Mouse (Mus musculus) heart, adult 10 weeks (tissue): Measurements from ENCODE around the gene Olfr641. TPM values are rescaled to one million over a fixed set of nuclear protein-coding genes. Genes with fewer than 3 reads are reported as not detected.

Source experiments
- polyA plus RNA-seq: library from polyadenylated mRNA; stranded (reverse); fragments of 350-450 nt; fragmentation: Illumina TruSeq; extraction: RNeasy Lipid Tissue Mini Kit (QIAGEN cat#74804); gene quantifications from one replicate; pipeline ENCODE4 v1.2.3, GENCODE M21; 2014; ENCODE audit warnings: low read depth, low replicate concordance

Olfr641 gene
- polyA plus RNA-seq: not detected

DNA sequence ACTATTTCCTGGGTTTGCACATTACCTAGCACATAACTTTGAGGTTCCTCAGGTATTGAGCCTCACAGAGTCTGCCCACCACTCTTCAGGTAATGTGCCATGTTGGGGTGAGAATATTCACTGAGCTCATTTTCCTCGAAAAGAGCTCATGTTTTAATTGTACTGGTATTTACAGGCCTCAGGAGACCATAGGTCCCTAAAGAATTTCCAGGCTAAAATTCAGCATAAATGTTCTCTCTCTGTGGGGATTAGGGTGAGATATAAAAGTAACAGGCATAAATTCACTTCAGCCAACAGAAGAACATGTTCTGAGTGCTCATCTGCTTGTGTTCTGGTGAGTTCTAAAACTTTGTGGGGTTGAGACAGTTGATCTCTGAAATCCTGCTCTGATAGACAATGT is at the start of gene Olfr641:
Gene Olfr641 (plus strand): TSS at position 301 of the 400 bp plus-strand sequence.

DNA sequence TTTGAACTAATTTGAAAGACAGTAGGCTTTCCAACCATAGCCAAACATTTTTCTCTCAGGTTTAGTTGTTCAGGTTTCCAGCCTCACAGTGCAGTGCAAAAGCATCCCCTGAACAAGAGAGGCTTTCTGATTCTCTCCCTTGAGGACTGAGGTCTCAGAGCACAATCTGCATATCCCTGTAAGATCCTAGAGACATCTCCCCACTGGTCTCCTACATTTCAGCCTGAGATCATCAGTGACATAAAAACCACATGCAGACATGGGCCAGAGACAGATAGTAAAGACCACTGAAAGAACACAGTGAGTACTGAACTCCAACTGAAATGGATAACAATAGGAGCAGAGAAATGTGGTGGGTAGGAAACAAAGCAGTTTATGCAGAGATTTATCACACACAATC is 36.8 kb upstream of the Olfr641 start, which contains the start of gene Olfr638:
Gene Olfr638 (plus strand): TSS at position 301 of the 400 bp plus-strand sequence.

DNA sequence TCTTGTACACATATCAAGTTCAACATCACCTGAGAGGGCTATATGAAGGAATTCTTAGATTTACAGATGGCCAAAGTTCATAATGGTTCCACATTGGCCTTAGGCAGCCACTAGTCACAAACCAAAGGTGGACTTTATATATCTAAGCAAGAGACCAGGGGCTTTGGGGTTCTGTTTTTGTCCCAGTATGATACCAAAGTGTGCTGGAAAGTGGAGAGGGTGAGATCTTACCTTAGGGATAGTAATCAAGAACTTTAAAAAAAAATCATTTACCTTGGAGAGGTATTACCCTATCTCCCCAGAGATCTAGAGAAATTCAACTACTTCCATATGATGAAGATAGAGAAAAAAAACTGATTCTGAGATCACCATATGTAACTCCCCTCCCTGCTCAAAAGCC is 18.0 kb upstream of the Olfr641 start, which contains the start of gene Olfr639:
Gene Olfr639 (minus strand): TSS at position 101 of the 400 bp plus-strand sequence.

DNA sequence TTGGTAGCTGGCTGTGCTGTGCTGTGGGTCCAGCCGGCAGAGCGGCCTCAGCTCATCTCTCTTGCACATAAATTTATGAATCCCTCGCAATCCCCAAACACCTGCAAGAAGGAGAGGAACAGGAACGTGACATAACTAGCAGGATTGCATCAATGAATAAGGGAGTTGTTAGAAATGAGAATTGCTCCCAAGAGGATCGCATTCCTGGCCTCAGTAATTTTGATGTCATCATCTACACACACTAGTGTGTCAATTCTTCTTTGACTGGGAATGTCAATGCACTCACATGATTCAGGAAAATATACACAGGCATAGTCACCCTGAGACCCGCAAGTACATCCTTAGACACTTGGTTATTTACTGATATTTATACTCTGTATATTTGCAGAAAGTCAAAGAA is 9.8 kb upstream of the Olfr641 start, which contains the start of gene Olfr640:
Gene Olfr640 (minus strand): TSS at position 101 of the 400 bp plus-strand sequence.

DNA sequence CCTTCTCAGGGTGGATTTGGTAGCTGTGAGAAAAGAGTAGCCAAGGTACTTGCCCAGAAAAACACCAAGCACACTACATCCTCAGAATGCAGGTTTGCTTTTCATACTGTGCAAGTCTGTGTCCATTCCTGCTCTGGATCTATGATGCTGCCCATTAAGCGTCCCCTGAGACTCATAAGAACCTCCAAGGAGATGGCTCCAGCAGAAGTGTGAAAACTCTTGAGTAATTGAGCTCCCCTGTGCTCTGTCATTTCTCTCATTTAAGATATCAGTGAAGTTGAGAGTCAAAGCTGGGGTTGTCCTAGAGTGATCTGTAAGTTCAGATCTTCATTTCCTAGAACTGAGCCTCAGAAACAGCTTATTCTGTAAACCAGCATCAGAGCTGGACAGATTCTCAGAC is 17.3 kb downstream of the Olfr641 start, which contains the start of gene Olfr642:
Gene Olfr642 (minus strand): TSS at position 101 of the 400 bp plus-strand sequence.

DNA sequence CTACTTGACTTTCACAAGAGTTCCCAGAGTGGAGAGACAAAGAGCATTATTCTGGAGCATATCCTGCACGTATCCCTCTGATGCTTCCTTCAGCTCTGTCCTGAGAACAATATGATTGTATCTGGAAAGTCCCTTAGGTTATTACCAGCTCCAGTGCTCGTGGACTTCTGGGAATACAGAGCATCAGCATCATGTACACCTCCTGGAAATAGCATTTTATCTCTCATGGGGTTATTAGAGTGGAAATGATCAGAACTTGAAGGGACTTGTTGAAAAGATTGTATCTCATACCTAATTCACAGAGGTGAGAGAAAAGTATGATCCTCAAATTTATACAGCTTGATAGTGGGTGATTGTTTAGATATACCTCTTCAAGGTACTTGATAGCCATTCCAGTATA is 26.1 kb downstream of the Olfr641 start, which contains the start of gene 4930516K23Rik:
Gene 4930516K23Rik (minus strand): TSS at position 101 of the 400 bp plus-strand sequence.

DNA sequence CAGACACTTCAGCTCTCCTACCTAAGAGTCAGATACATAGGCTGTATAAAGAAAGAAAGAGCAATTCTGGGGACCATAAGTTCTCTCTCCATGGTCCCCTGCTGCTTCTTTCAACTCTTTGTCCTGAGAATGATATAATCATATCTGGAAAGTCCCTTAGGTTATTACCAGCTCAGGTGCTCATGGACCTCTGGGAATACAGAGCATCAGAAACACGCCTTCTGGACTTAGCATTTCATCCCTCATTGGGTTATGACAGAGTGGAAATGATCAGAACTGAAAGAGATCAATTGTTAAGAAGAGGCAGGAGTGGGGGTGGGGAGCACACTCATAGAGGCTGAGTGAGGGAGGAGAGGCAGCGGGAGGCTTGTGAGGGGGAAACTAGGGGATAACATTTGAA is 36.5 kb downstream of the Olfr641 start, which contains the start of gene Olfr644:
Gene Olfr644 (minus strand): TSS at position 101 of the 400 bp plus-strand sequence.

DNA sequence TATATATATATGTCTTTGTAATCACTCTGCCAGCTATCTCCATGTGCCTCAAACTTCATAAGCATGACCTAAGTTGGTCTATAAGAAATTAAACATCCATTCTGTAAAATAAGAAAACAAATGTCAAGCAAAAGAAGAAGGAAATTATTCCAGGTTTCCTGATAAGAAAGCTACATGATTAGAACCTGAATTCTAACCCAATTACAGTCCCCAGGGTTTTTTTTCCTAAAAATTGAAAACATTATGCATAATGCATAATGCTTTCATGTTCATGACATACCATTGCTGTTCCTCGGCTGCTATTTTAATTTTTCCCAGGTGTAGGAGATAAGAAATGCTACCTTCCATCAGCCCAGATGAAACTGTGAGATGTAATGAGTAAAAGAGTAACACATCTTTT is 50.1 kb downstream of the Olfr641 start, which contains the start of gene Olfr645:
Gene Olfr645 (minus strand): TSS at position 101 of the 400 bp plus-strand sequence.

Other genes with a start within 250 kb of the Olfr641 start
- gene Olfr67, start 243.6 kb upstream of the Olfr641 start, polyA plus RNA-seq: not detected
- gene Hbb-bt, start 221.4 kb upstream of the Olfr641 start, polyA plus RNA-seq: 792 TPM
- 6,129 TPM for gene Hbb-bs, start 207.3 kb upstream of the Olfr641 start, polyA plus RNA-seq
- not detected for gene Hbb-bh2, start 194.9 kb upstream of the Olfr641 start, polyA plus RNA-seq
- not detected for gene Hbb-bh1, start 192.3 kb upstream of the Olfr641 start, polyA plus RNA-seq
- not detected for gene Hbb-y, start 182.2 kb upstream of the Olfr641 start, polyA plus RNA-seq
- gene Olfr66, start 149.2 kb upstream of the Olfr641 start, polyA plus RNA-seq: not detected
- gene Olfr64, start 141.0 kb upstream of the Olfr641 start, polyA plus RNA-seq: not detected
- gene Olfr65, start 132.0 kb upstream of the Olfr641 start, polyA plus RNA-seq: not detected
- not detected for gene Olfr631, start 106.6 kb upstream of the Olfr641 start, polyA plus RNA-seq
- not detected for gene Olfr632, start 101.1 kb upstream of the Olfr641 start, polyA plus RNA-seq
- not detected for gene Olfr633, start 91.0 kb upstream of the Olfr641 start, polyA plus RNA-seq
- not detected for gene Olfr635, start 64.3 kb upstream of the Olfr641 start, polyA plus RNA-seq
- gene Olfr638, start 36.7 kb upstream of the Olfr641 start, polyA plus RNA-seq: not detected
- gene Olfr639, start 18.1 kb upstream of the Olfr641 start, polyA plus RNA-seq: not detected
- gene Olfr640, start 9.9 kb upstream of the Olfr641 start, polyA plus RNA-seq: not detected
- not detected for gene Olfr642, start 17.2 kb downstream of the Olfr641 start, polyA plus RNA-seq
- not detected for gene 4930516K23Rik, start 26.0 kb downstream of the Olfr641 start, polyA plus RNA-seq
- not detected for gene Olfr644, start 36.4 kb downstream of the Olfr641 start, polyA plus RNA-seq
- gene Olfr645, start 50.0 kb downstream of the Olfr641 start, polyA plus RNA-seq: not detected
- gene Olfr646, start 69.4 kb downstream of the Olfr641 start, polyA plus RNA-seq: not detected
- gene Ubqln5, start 94.4 kb downstream of the Olfr641 start, polyA plus RNA-seq: not detected
- not detected for gene Olfr643, start 102.0 kb downstream of the Olfr641 start, polyA plus RNA-seq
- not detected for gene Ubqln3, start 107.8 kb downstream of the Olfr641 start, polyA plus RNA-seq
- gene Ubqlnl, start 115.1 kb downstream of the Olfr641 start, polyA plus RNA-seq: not detected
- gene Olfm5, start 129.4 kb downstream of the Olfr641 start, polyA plus RNA-seq: not detected
- not detected for gene Olfr648, start 147.9 kb downstream of the Olfr641 start, polyA plus RNA-seq
- not detected for gene Olfr649, start 160.5 kb downstream of the Olfr641 start, polyA plus RNA-seq
- gene Trim6, start 183.3 kb downstream of the Olfr641 start, polyA plus RNA-seq: 0.76 TPM
- gene Trim34a, start 209.0 kb downstream of the Olfr641 start, polyA plus RNA-seq: 7.4 TPM